Mouse (Mus musculus) hematopoietic stem cell, adult 5-6 weeks (primary cell): Measurements from ENCODE around the gene Sowaha. TPM values are rescaled to one million over a fixed set of nuclear protein-coding genes. Genes with fewer than 3 reads are reported as not detected.

ENCODE experiments used
- ATAC-seq, 2 experiments: fragments of 125-278 bp in 1 of 2; replicated peaks in 1 of 2; 2 replicates each; pipeline ENCODE4 v1.8.0; 2016 to 2017; ENCODE audit warnings: inconsistent platforms in 2 of 2, mild to moderate bottlenecking in 2 of 2, moderate number of reproducible peaks in 2 of 2, low read depth in 1 of 2, moderate TSS enrichment in 1 of 2; ENCODE audit not compliant: low FRiP score in 2 of 2, poor library complexity in 2 of 2, severe bottlenecking in 2 of 2, insufficient read depth in 1 of 2, low TSS enrichment in 1 of 2
- total RNA-seq: library from RNA; stranded (forward); fragments of 172-1452, 232-1000 nt; gene quantifications from 2 replicates; pipeline ENCODE4 v1.2.3, GENCODE M21; 2017

Gene Sowaha
- total RNA-seq, 1 experiment from 2014 or later: not detected

- peak; percentile 44 to 68; a peak in 3 of 4 replicates for ATAC-seq
These were observed 23.4 kb downstream of the Sowaha start, which contains the start of the genes Gm10447 and Shroom1 for GRCm38 (mm10) chr11:53456474-53457371. TSS of gene Gm10447 (minus strand) at chr11:53457110. TSS of gene Shroom1 (plus strand) at chr11:53457205.

GRCm38 (mm10) chr11:53453031-53453430, 27.0 kb downstream of the Sowaha start:
- no peak for ATAC-seq

- ATAC-seq: no peak
These were observed 27.7 kb downstream of the Sowaha start for GRCm38 (mm10) chr11:53452396-53452795.

GRCm38 (mm10) chr11:53451361-53451760, 28.7 kb downstream of the Sowaha start:
- ATAC-seq: no peak

GRCm38 (mm10) chr11:53450070-53450705, 29.9 kb downstream of the Sowaha start:
- ATAC-seq: peak; percentile 22 to 36; a peak in 1 of 4 replicates

- ATAC-seq: no peak
These were observed 31.5 kb downstream of the Sowaha start for GRCm38 (mm10) chr11:53448529-53448928.

GRCm38 (mm10) chr11:53447996-53448395, 32.1 kb downstream of the Sowaha start:
- no peak for ATAC-seq

GRCm38 (mm10) chr11:53446183-53446582, 33.9 kb downstream of the Sowaha start:
- no peak for ATAC-seq

- no peak for ATAC-seq
These were observed 34.5 kb downstream of the Sowaha start for GRCm38 (mm10) chr11:53445562-53445961.

GRCm38 (mm10) chr11:53443861-53444260, 36.2 kb downstream of the Sowaha start:
- ATAC-seq: no peak

- ATAC-seq: peak in 1 of 2 experiments; percentile 66; a peak in 2 of 4 replicates
These were observed 38.2 kb downstream of the Sowaha start for GRCm38 (mm10) chr11:53441921-53442320.

GRCm38 (mm10) chr11:53436338-53436737, 43.7 kb downstream of the Sowaha start:
- no peak for ATAC-seq

- no peak for ATAC-seq
These were observed 44.6 kb downstream of the Sowaha start for GRCm38 (mm10) chr11:53435504-53435903.

GRCm38 (mm10) chr11:53433057-53433456, 47.0 kb downstream of the Sowaha start:
- no peak for ATAC-seq

GRCm38 (mm10) chr11:53431347-53432056, 48.6 kb downstream of the Sowaha start:
- ATAC-seq: no peak

GRCm38 (mm10) chr11:53430670-53431346, 49.3 kb downstream of the Sowaha start, which contains the start of the genes Uqcrq and Gdf9:
TSS of gene Uqcrq (minus strand) at chr11:53430831.
TSS of gene Gdf9 (plus strand) at chr11:53431023.
- ATAC-seq: peak; percentile 92 to 96

GRCm38 (mm10) chr11:53430300-53430669, 49.8 kb downstream of the Sowaha start:
- ATAC-seq: peak in 1 of 2 experiments; percentile 2; a peak in 1 of 4 replicates
